Mouse (Mus musculus) ES-E14 (cell line): ENCODE results near the gene Scn2b.

ENCODE experiments used
- CHD2 ChIP-seq: IDR thresholded peaks from 2 replicates; pipeline ENCODE4 v1.6.1; 2014; ENCODE audit warnings: mild to moderate bottlenecking, low read depth, low read length, inconsistent platforms
- HCFC1 ChIP-seq: IDR thresholded peaks from 2 replicates; pipeline ENCODE4 v1.6.1; 2012; ENCODE audit warnings: low read length, inconsistent platforms, borderline replicate concordance; ENCODE audit not compliant: insufficient read depth
- ZNF384 ChIP-seq: IDR thresholded peaks from 2 replicates; pipeline ENCODE4 v1.6.1; 2012; ENCODE audit warnings: low read depth, low read length, inconsistent platforms

GRCm38 (mm10) chr9:45133484-45134310, 16.1 kb downstream of the Scn2b start:
- TF ChIP-seq HCFC1 (no peak), CHD2 (no peak), ZNF384 (no peak)
